In genomic region chr17:56461771-56462743, GRCm38 (mm10) we compare ENCODE assay signal across 8 mouse cellular contexts. TPM values are rescaled to one million over a fixed set of nuclear protein-coding genes. Genes with fewer than 3 reads are reported as not detected.
A peak's percentile ranks its signal among the peaks of the same experiment; 100 is the strongest.
DNase-seq lines count a peak whose midpoint lies in the region; ATAC-seq and TF ChIP-seq lines count a peak whose summit lies in the region.

No protein-coding gene starts in this region.

- 0 out of 2 replicates have a peak, but pooled peaks have one; percentile 23 for TF ChIP-seq EP300 in heart, adult 2 months (IDR thresholded peaks at IDR 0.05; ENCODE audit: insufficient read depth, low read depth, low read length)

- TF ChIP-seq CTCF in heart, adult 2 months (IDR thresholded peaks at IDR 0.05), result no peak

- ATAC-seq in embryonic facial prominence, embryonic 14.5 days (ENCODE audit: low read depth), result peak; percentile 93
- ATAC-seq in limb, embryonic 13.5 days (ENCODE audit: low FRiP score, low read depth), result peak; percentile 93
- ATAC-seq in midbrain, embryonic 16.5 days, result peak; percentile 92

- peak; percentile 100 for DNase-seq in 3134 (ENCODE audit: extremely low read depth, insufficient read length, low spot score)
- DNase-seq in adrenal gland, postnatal 4 days (ENCODE audit: low spot score in 2 of 2), result peak; percentile 84 to 96
- DNase-seq in embryonic facial prominence, embryonic 14.5 days (ENCODE audit: low spot score), result peak; percentile 100
- peak; percentile 99 for DNase-seq in heart, adult 2 months
- peak; percentile 98 to 99 for DNase-seq in kidney, adult 8-10 months
- peak; percentile 88 to 92 for DNase-seq in spleen, postnatal 10 days (ENCODE audit: low spot score in 2 of 2)

- H3K4me1 ChIP-seq in embryonic facial prominence, embryonic 14.5 days (ENCODE audit: control insufficient read depth, insufficient read depth, low read length), result peaks cover 41% of the 10 kb centered on the region
- no peaks in the 10 kb centered on the region; the same call in none of the 2 replicates for H3K4me1 ChIP-seq in heart, adult 2 months (ENCODE audit: control insufficient read depth, insufficient read depth, low read length)
- H3K4me1 ChIP-seq in limb, embryonic 13.5 days, result peaks cover 68% of the 10 kb centered on the region
- peaks cover 55% of the 10 kb centered on the region for H3K4me1 ChIP-seq in midbrain, embryonic 16.5 days (ENCODE audit: control insufficient read depth, insufficient read depth, low read length)

- intact Hi-C loops in heart, adult 2 months (cut with DNase I), result loop anchor here (2.0 kb wide), 1 partner anchor 15 kb away; the partner anchor contains the start of gene Ptprs

- no peaks in the 10 kb centered on the region for H3K79me2 ChIP-seq in heart, adult 2 months (replicated peaks; ENCODE audit: control insufficient read depth, insufficient read depth, low read length)

- H3K27me3 ChIP-seq in embryonic facial prominence, embryonic 14.5 days (replicated peaks; ENCODE audit: control insufficient read depth, insufficient read depth, low read length), result no peaks in the 10 kb centered on the region
- no peaks in the 10 kb centered on the region for H3K27me3 ChIP-seq in heart, adult 2 months (ENCODE audit: control insufficient read depth, insufficient read depth, low read length)
- H3K27me3 ChIP-seq in limb, embryonic 13.5 days, result no peaks in the 10 kb centered on the region
- no peaks in the 10 kb centered on the region for H3K27me3 ChIP-seq in midbrain, embryonic 16.5 days (ENCODE audit: control insufficient read depth, insufficient read depth, low read depth, low read length)

- peak overlapping the region; percentile 93 for H3K27ac ChIP-seq in embryonic facial prominence, embryonic 14.5 days (replicated peaks; ENCODE audit: low read depth, low read length)
- H3K27ac ChIP-seq in heart, adult 2 months, result peak overlapping the region; percentile 77
- peak overlapping the region; percentile 95 for H3K27ac ChIP-seq in limb, embryonic 13.5 days
- H3K27ac ChIP-seq in midbrain, embryonic 16.5 days (ENCODE audit: low read length), result peak overlapping the region; percentile 83

- H3K36me3 ChIP-seq in embryonic facial prominence, embryonic 14.5 days (ENCODE audit: control insufficient read depth, insufficient read depth, low read length), result 0 out of 2 replicates have a peak, but pooled peaks cover 10% of the 10 kb centered on the region
- no peaks in the 10 kb centered on the region for H3K36me3 ChIP-seq in heart, adult 2 months (ENCODE audit: control insufficient read depth, insufficient read depth, low read length)
- H3K36me3 ChIP-seq in limb, embryonic 13.5 days, result peaks cover 12% of the 10 kb centered on the region
- H3K36me3 ChIP-seq in midbrain, embryonic 16.5 days (ENCODE audit: control insufficient read depth, insufficient read depth, low read length), result 0 out of 2 replicates have a peak, but pooled peaks cover 5% of the 10 kb centered on the region

- peak overlapping the region; percentile 58 for H3K4me3 ChIP-seq in embryonic facial prominence, embryonic 14.5 days (ENCODE audit: low read depth, low read length)
- H3K4me3 ChIP-seq in heart, adult 2 months, result peak overlapping the region; percentile 67
- peak overlapping the region; percentile 75 for H3K4me3 ChIP-seq in limb, embryonic 13.5 days
- H3K4me3 ChIP-seq in midbrain, embryonic 16.5 days (ENCODE audit: low read depth, low read length), result peak overlapping the region; percentile 52

- peak; percentile 83 for TF ChIP-seq POLR2A in heart, adult 2 months (IDR thresholded peaks at IDR 0.05; ENCODE audit: insufficient read depth, low read depth, low read length)

- under 1% methylated on average over 64 of the region's 77 CpGs for WGBS in embryonic facial prominence, embryonic 14.5 days
- WGBS in heart, adult 2 months, result under 1% methylated on average over 77 of the region's 77 CpGs
- WGBS in limb, embryonic 13.5 days, result under 1% methylated on average over 77 of the region's 77 CpGs
- WGBS in midbrain, embryonic 16.5 days, result under 1% methylated on average over 76 of the region's 77 CpGs

- H3K9me3 ChIP-seq in embryonic facial prominence, embryonic 14.5 days (ENCODE audit: control insufficient read depth, low read length), result no peaks in the 10 kb centered on the region
- no peaks in the 10 kb centered on the region for H3K9me3 ChIP-seq in limb, embryonic 13.5 days
- no peaks in the 10 kb centered on the region for H3K9me3 ChIP-seq in midbrain, embryonic 16.5 days (replicated peaks; ENCODE audit: control insufficient read depth, low read length, poor library complexity, severe bottlenecking)

- H3K4me2 ChIP-seq in embryonic facial prominence, embryonic 14.5 days (ENCODE audit: low read depth, low read length), result peak overlapping the region; percentile 69
- peak overlapping the region; percentile 88 for H3K4me2 ChIP-seq in limb, embryonic 13.5 days (replicated peaks)
- H3K4me2 ChIP-seq in midbrain, embryonic 16.5 days (ENCODE audit: low read length), result peak overlapping the region; percentile 83

- peak overlapping the region; percentile 72 for H3K9ac ChIP-seq in embryonic facial prominence, embryonic 14.5 days (ENCODE audit: low read depth, low read length)
- H3K9ac ChIP-seq in heart, adult 2 months (ENCODE audit: low read depth, low read length), result peak overlapping the region; percentile 69
- H3K9ac ChIP-seq in limb, embryonic 13.5 days, result peak overlapping the region; percentile 92
- H3K9ac ChIP-seq in midbrain, embryonic 16.5 days (ENCODE audit: low read depth, low read length), result peak overlapping the region; percentile 74

RNA-seq across cellular contexts. Expression of gene Ptprs, which starts 14.2 kb away (rescaled TPM):
- total RNA-seq in adrenal gland, postnatal 4 days (2021), result 100 to 1,000 TPM; 176 to 208 TPM
- 104 and 116 TPM in 2 replicates for polyA plus RNA-seq in embryonic facial prominence, embryonic 14.5 days (2014; fragmentation: Nextera tagmentation; extraction: Ambion mirVana)
- 10 to 100 TPM; 41.7 to 47.5 TPM for total RNA-seq in heart, adult 2 months (2021)
- 86.8 and 91.1 TPM in 2 replicates for polyA plus RNA-seq in heart, adult 2 months (2012; rRNA removed)
- polyA plus RNA-seq in limb, embryonic 13.5 days (2015; fragmentation: Nextera tagmentation; extraction: Ambion mirVana), result 100 and 106 TPM in 2 replicates
- polyA plus RNA-seq in midbrain, embryonic 16.5 days (2015; fragmentation: Nextera tagmentation; extraction: Ambion mirVana), result 293 and 299 TPM in 2 replicates

RNA-seq across cellular contexts. Expression of gene Znrf4, which starts 50.2 kb away (rescaled TPM):
- not detected for total RNA-seq in adrenal gland, postnatal 4 days (2021)
- not detected in 2 replicates for polyA plus RNA-seq in embryonic facial prominence, embryonic 14.5 days (2014; fragmentation: Nextera tagmentation; extraction: Ambion mirVana)
- not detected for total RNA-seq in heart, adult 2 months (2021)
- polyA plus RNA-seq in heart, adult 2 months (2012; rRNA removed), result 0.29 and 0.64 TPM in 2 replicates
- not detected in 2 replicates for polyA plus RNA-seq in limb, embryonic 13.5 days (2015; fragmentation: Nextera tagmentation; extraction: Ambion mirVana)
- not detected in 2 replicates for polyA plus RNA-seq in midbrain, embryonic 16.5 days (2015; fragmentation: Nextera tagmentation; extraction: Ambion mirVana)

Comparison
In these comparisons a context has a peak if more than half of its experiments do, and no peak if none do; other contexts are left out.
1. Peak in every context shown above with its lines: DNase-seq, ATAC-seq, H3K4me3 ChIP-seq and H3K27ac ChIP-seq.